9 mouse cellular contexts compared by ENCODE assay signal in the genomic region with DNA sequence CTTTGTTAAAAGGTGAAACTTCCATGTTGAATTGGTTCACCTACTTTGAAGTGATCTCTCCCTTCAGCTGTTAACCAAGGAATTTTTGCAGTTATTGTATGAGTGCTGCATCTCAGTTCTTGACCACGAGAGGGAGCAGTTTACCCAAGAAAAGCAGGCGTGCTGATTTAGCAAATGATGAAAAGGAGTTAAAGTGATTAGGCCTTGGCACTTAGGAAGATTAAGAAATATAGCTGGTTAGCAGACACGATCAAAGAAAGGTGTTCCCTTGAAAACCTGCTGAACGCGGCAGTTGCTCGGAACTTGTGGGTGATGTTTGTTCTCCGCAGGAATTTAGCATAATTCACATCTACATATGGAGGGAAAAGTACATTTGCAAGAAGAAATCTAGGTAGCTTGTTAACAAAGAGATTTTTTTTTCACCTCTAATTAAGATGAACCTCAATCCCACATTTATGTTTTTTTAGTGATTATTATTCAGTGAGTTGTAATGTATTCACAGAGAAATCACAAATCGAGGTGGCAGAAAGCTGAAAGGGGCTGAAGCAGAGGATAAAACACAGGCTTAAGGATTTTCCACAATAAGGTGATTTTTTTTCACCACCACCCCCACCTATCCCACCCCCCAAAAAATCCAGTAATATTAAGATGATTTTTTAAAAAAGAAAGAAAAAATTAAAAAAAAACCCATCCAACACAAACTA.
DNase-seq lines count a peak whose midpoint lies in the region; ATAC-seq and TF ChIP-seq lines count a peak whose summit lies in the region.
"Had no signal": no experiment of that assay in that cellular context is flagged by ENCODE, and none has a peak within 500 bp of the region (broad histone marks: within the 10 kb centered on the region; RNA-seq: fewer than 3 reads in every experiment).

No protein-coding gene starts in this region.

- H3K36me3 ChIP-seq in liver, embryonic 14.5 days (replicated peaks; ENCODE audit: control insufficient read depth, insufficient read depth, low read depth) = no peaks in the 10 kb centered on the region
- H3K36me3 ChIP-seq in liver, embryonic 11.5 days (ENCODE audit: control insufficient read depth, insufficient read depth, low read length) = 0 out of 2 replicates have a peak, but pooled peaks cover 2% of the 10 kb centered on the region
- H3K36me3 ChIP-seq in embryonic facial prominence, embryonic 11.5 days (replicated peaks; ENCODE audit: control insufficient read depth, insufficient read depth, low read depth, low read length) = peaks cover 2% of the 10 kb centered on the region; the same call in 1 of the 2 replicates
- 0 out of 2 replicates have a peak, but pooled peaks cover under 1% of the 10 kb centered on the region for H3K36me3 ChIP-seq in hindbrain, embryonic 15.5 days
- H3K36me3 ChIP-seq in neural tube, embryonic 15.5 days = no peaks in the 10 kb centered on the region

- ATAC-seq in liver, embryonic 14.5 days (ENCODE audit: insufficient read depth) = no peak
- no peak for ATAC-seq in liver, embryonic 11.5 days (replicated peaks; ENCODE audit: low FRiP score)
- ATAC-seq in embryonic facial prominence, embryonic 11.5 days (replicated peaks; ENCODE audit: insufficient number of reproducible peaks, low FRiP score, low TSS enrichment, low read depth) = no peak
- 0 out of 2 replicates have a peak, but pooled peaks have one; percentile 27 for ATAC-seq in hindbrain, embryonic 15.5 days (ENCODE audit: low FRiP score, low read depth)
- ATAC-seq in neural tube, embryonic 15.5 days (ENCODE audit: low FRiP score) = 0 out of 2 replicates have a peak, but pooled peaks have one; percentile 31

- no peaks in the 10 kb centered on the region for H3K27me3 ChIP-seq in liver, embryonic 14.5 days (ENCODE audit: control insufficient read depth, insufficient read depth, low read length)
- no peaks in the 10 kb centered on the region for H3K27me3 ChIP-seq in liver, embryonic 11.5 days (replicated peaks; ENCODE audit: control insufficient read depth, insufficient read depth, low read length)
- H3K27me3 ChIP-seq in embryonic facial prominence, embryonic 11.5 days (ENCODE audit: control insufficient read depth, insufficient read depth, low read length) = no peaks in the 10 kb centered on the region
- no peaks in the 10 kb centered on the region for H3K27me3 ChIP-seq in hindbrain, embryonic 15.5 days
- H3K27me3 ChIP-seq in neural tube, embryonic 15.5 days (replicated peaks) = no peaks in the 10 kb centered on the region

- no peak for TF ChIP-seq EP300 in liver, embryonic 14.5 days (IDR thresholded peaks at IDR 0.05; ENCODE audit: low read depth)

- no peaks in the 10 kb centered on the region for H3K9me3 ChIP-seq in liver, embryonic 14.5 days (ENCODE audit: control insufficient read depth, low read length)
- H3K9me3 ChIP-seq in liver, embryonic 11.5 days (ENCODE audit: control insufficient read depth, low read length) = no peaks in the 10 kb centered on the region
- no peaks in the 10 kb centered on the region for H3K9me3 ChIP-seq in embryonic facial prominence, embryonic 11.5 days (replicated peaks; ENCODE audit: control insufficient read depth, low read length)
- H3K9me3 ChIP-seq in hindbrain, embryonic 15.5 days = no peaks in the 10 kb centered on the region
- H3K9me3 ChIP-seq in neural tube, embryonic 15.5 days (replicated peaks) = no peaks in the 10 kb centered on the region

- 30% methylated on average over 8 of the region's 8 CpGs for WGBS in liver, embryonic 14.5 days (ENCODE audit: insufficient replicate concordance)
- 34% methylated on average over 8 of the region's 8 CpGs for WGBS in liver, embryonic 11.5 days
- 39% methylated on average over 8 of the region's 8 CpGs for WGBS in embryonic facial prominence, embryonic 11.5 days
- WGBS in hindbrain, embryonic 15.5 days = 26% methylated on average over 8 of the region's 8 CpGs
- WGBS in neural tube, embryonic 15.5 days = 20% methylated on average over 8 of the region's 8 CpGs

- intact Hi-C loops in left cerebral cortex, postnatal 36 days (cut with DNase I) = loop anchor here (5.0 to 10.0 kb wide), 2 partner anchors 1417 to 1689 kb away; a partner anchor contains a TSS

- no peak overlapping the region for H3K9ac ChIP-seq in liver, embryonic 14.5 days (replicated peaks)
- H3K9ac ChIP-seq in liver, embryonic 11.5 days (ENCODE audit: low read depth, low read length) = no peak overlapping the region
- no peak overlapping the region for H3K9ac ChIP-seq in embryonic facial prominence, embryonic 11.5 days (replicated peaks; ENCODE audit: low read length)
- H3K9ac ChIP-seq in hindbrain, embryonic 15.5 days = no peak overlapping the region
- no peak overlapping the region for H3K9ac ChIP-seq in neural tube, embryonic 15.5 days (replicated peaks)

- H3K4me2 ChIP-seq in liver, embryonic 14.5 days (ENCODE audit: low read depth) = no peak overlapping the region
- H3K4me2 ChIP-seq in liver, embryonic 11.5 days = no peak overlapping the region
- H3K4me2 ChIP-seq in embryonic facial prominence, embryonic 11.5 days (ENCODE audit: low read depth, low read length) = no peak overlapping the region
- 0 out of 2 replicates have a peak overlapping the region, but pooled peaks have one; percentile 11 for H3K4me2 ChIP-seq in hindbrain, embryonic 15.5 days
- peak overlapping the region; percentile 32; the same call in 1 of the 2 replicates for H3K4me2 ChIP-seq in neural tube, embryonic 15.5 days

- DNase-seq in liver, embryonic 14.5 days (ENCODE audit: low read depth in 3 of 3, low spot score in 3 of 3) = no peak
- DNase-seq in liver, embryonic 11.5 days (ENCODE audit: low spot score) = no peak
- DNase-seq in adrenal gland, postnatal 14 days = peak; percentile 35
- peak; percentile 78 for DNase-seq in embryonic facial prominence, embryonic 11.5 days (ENCODE audit: low spot score)
- peak; percentile 49 to 60 for DNase-seq in left cerebral cortex, postnatal 36 days (ENCODE audit: low spot score in 2 of 2)
- no peak for DNase-seq in ovary, adult 18-20 months (ENCODE audit: low spot score)

- no peak overlapping the region for H3K4me3 ChIP-seq in liver, embryonic 14.5 days (ENCODE audit: insufficient read depth in 1 of 2, low read depth in 2 of 2, low read length in 2 of 2)
- H3K4me3 ChIP-seq in liver, embryonic 11.5 days (ENCODE audit: low read depth, low read length) = no peak overlapping the region
- H3K4me3 ChIP-seq in embryonic facial prominence, embryonic 11.5 days (ENCODE audit: low read depth, low read length) = no peak overlapping the region
- H3K4me3 ChIP-seq in hindbrain, embryonic 15.5 days = no peak overlapping the region
- H3K4me3 ChIP-seq in neural tube, embryonic 15.5 days (replicated peaks) = no peak overlapping the region

- TF ChIP-seq CTCF in liver, embryonic 14.5 days (IDR thresholded peaks at IDR 0.05; ENCODE audit: low read depth) = peak; percentile 42; the same call in 1 of the 2 replicates

- no peak overlapping the region for H3K27ac ChIP-seq in liver, embryonic 14.5 days
- no peak overlapping the region for H3K27ac ChIP-seq in liver, embryonic 11.5 days (ENCODE audit: low read depth, low read length)
- no peak overlapping the region for H3K27ac ChIP-seq in embryonic facial prominence, embryonic 11.5 days (replicated peaks; ENCODE audit: low read depth, low read length)
- H3K27ac ChIP-seq in hindbrain, embryonic 15.5 days (replicated peaks) = no peak overlapping the region
- no peak overlapping the region for H3K27ac ChIP-seq in neural tube, embryonic 15.5 days (replicated peaks)
- H3K27ac ChIP-seq: macrophage had no signal

- H3K4me1 ChIP-seq in liver, embryonic 14.5 days (replicated peaks; ENCODE audit: control insufficient read depth in 2 of 2, insufficient read depth in 2 of 2, low read length in 1 of 2) = peaks cover 0 to 2% of the 10 kb centered on the region in 2 experiments; a peak in 1 of 4 replicates
- no peaks in the 10 kb centered on the region; the same call in 1 of the 2 replicates for H3K4me1 ChIP-seq in liver, embryonic 11.5 days (replicated peaks; ENCODE audit: control insufficient read depth, insufficient read depth, low read length)
- no peaks in the 10 kb centered on the region for H3K4me1 ChIP-seq in embryonic facial prominence, embryonic 11.5 days (ENCODE audit: control insufficient read depth, insufficient read depth, low read length)
- H3K4me1 ChIP-seq in hindbrain, embryonic 15.5 days (replicated peaks) = peaks cover 14% of the 10 kb centered on the region; the same call in 1 of the 2 replicates
- H3K4me1 ChIP-seq in neural tube, embryonic 15.5 days = peaks cover 14% of the 10 kb centered on the region

Comparison
In these comparisons a context has a peak if more than half of its experiments do, and no peak if none do; other contexts are left out.
1. ATAC-seq: peak in hindbrain, embryonic 15.5 days (single experiment) and neural tube, embryonic 15.5 days (single experiment); none in liver, embryonic 14.5 days (single experiment), liver, embryonic 11.5 days (single experiment) and embryonic facial prominence, embryonic 11.5 days (single experiment).
2. DNase-seq: peak in adrenal gland, postnatal 14 days (single experiment), embryonic facial prominence, embryonic 11.5 days (single experiment) and left cerebral cortex, postnatal 36 days (2 of 2); none in liver, embryonic 14.5 days (0 of 3), liver, embryonic 11.5 days (single experiment) and ovary, adult 18-20 months (single experiment).
3. H3K4me2 ChIP-seq: peak in hindbrain, embryonic 15.5 days (single experiment) and neural tube, embryonic 15.5 days (single experiment); none in liver, embryonic 14.5 days (single experiment), liver, embryonic 11.5 days (single experiment) and embryonic facial prominence, embryonic 11.5 days (single experiment).